Mouse (Mus musculus) neural tube, embryonic 13.5 days (tissue): Measurements from ENCODE around the gene St3gal5. TPM values are rescaled to one million over a fixed set of nuclear protein-coding genes. Genes with fewer than 3 reads are reported as not detected.

Source experiments
- ATAC-seq: fragments of 200-750 bp; cut with Nextera tagmentation; 2 replicates; pipeline ENCODE4 v1.8.0; 2017; ENCODE audit warnings: low read depth, mild to moderate bottlenecking, moderate TSS enrichment, moderate library complexity
- H3K27ac ChIP-seq: fragments of 300-500 bp; sonication (generic); replicated peaks from 2 replicates; pipeline ENCODE4 v1.5.1; 2015; ENCODE audit warnings: moderate library complexity, mild to moderate bottlenecking, inconsistent platforms
- H3K27me3 ChIP-seq: fragments of 300-500 bp; sonication (generic); 2 replicates; pipeline ENCODE4 v1.6.1; 2015; ENCODE audit warnings: mild to moderate bottlenecking, inconsistent platforms
- H3K36me3 ChIP-seq: fragments of 300-500 bp; sonication (generic); 2 replicates; pipeline ENCODE4 v1.6.1; 2015; ENCODE audit warnings: mild to moderate bottlenecking, inconsistent platforms
- H3K4me1 ChIP-seq: fragments of 300-500 bp; sonication (generic); replicated peaks from 2 replicates; pipeline ENCODE4 v1.6.1; 2015; ENCODE audit warnings: inconsistent platforms
- H3K4me2 ChIP-seq: fragments of 300-500 bp; sonication (generic); 2 replicates; pipeline ENCODE4 v1.6.1; 2015; ENCODE audit warnings: inconsistent platforms, mild to moderate bottlenecking, moderate library complexity
- H3K4me3 ChIP-seq: fragments of 300-500 bp; sonication (generic); 2 replicates; pipeline ENCODE4 v1.5.1; 2015; ENCODE audit warnings: mild to moderate bottlenecking, inconsistent platforms
- H3K9ac ChIP-seq: fragments of 300-500 bp; sonication (generic); 2 replicates; pipeline ENCODE4 v1.6.1; 2015; ENCODE audit warnings: moderate library complexity, mild to moderate bottlenecking, inconsistent platforms
- H3K9me3 ChIP-seq: fragments of 300-500 bp; sonication (generic); 2 replicates; pipeline ENCODE4 v1.6.1; 2016; ENCODE audit warnings: inconsistent platforms
- WGBS: fragments of 180-500 bp; shearing (Covaris S2); methylation state at CpG from one replicate; pipeline ENCODE4 v1.1.7; 2015; 5-methylcytosine and 5-hydroxymethylcytosine counted together
- polyA plus RNA-seq: library from polyadenylated mRNA; unstranded; fragments of >200 nt; fragmentation: Nextera tagmentation; extraction: Ambion mirVana; gene quantifications from 2 replicates; pipeline ENCODE4 v1.2.1, GENCODE M21; 2015

St3gal5 gene
- polyA plus RNA-seq, 1 experiment from 2014 or later = 54.6 TPM

GRCm38 (mm10) chr6:72071281-72071870 lies 26.0 kb upstream of the St3gal5 start:
- 72% methylated on average over 5 of the region's 5 CpGs for WGBS

GRCm38 (mm10) chr6:72073781-72074180 lies 23.6 kb upstream of the St3gal5 start:
- no peak overlapping the region for H3K4me3 ChIP-seq
- no peaks in the 10 kb centered on the region for H3K4me1 ChIP-seq
- H3K27me3 ChIP-seq = no peaks in the 10 kb centered on the region
- whole genome bisulfite sequencing = 93% methylated on average over 4 of the region's 4 CpGs
- H3K27ac ChIP-seq = no peak overlapping the region
- ATAC-seq = no peak
- H3K9me3 ChIP-seq = no peaks in the 10 kb centered on the region
- H3K4me2 ChIP-seq = no peak overlapping the region
- no peak overlapping the region for H3K9ac ChIP-seq
- H3K36me3 ChIP-seq = no peaks in the 10 kb centered on the region

More at GRCm38 (mm10) chr6:72071281-72071870, 26.0 kb upstream of the St3gal5 start:
- no peak for ATAC-seq
- Histone ChIP-seq H3K4me1 (no peaks in the 10 kb centered on the region), H3K36me3 (no peaks in the 10 kb centered on the region), H3K27me3 (no peaks in the 10 kb centered on the region), H3K9me3 (no peaks in the 10 kb centered on the region), H3K9ac (no peak overlapping the region), H3K4me3 (no peak overlapping the region), H3K4me2 (no peak overlapping the region), H3K27ac (no peak overlapping the region)

GRCm38 (mm10) chr6:72076512-72076911 lies 20.9 kb upstream of the St3gal5 start:
- Histone ChIP-seq H3K9me3 (no peaks in the 10 kb centered on the region), H3K27me3 (no peaks in the 10 kb centered on the region), H3K9ac (no peak overlapping the region), H3K36me3 (no peaks in the 10 kb centered on the region), H3K4me1 (no peaks in the 10 kb centered on the region), H3K4me2 (no peak overlapping the region), H3K27ac (no peak overlapping the region), H3K4me3 (no peak overlapping the region)
- 84% methylated on average over 9 of the region's 9 CpGs for WGBS
- no peak for ATAC-seq

GRCm38 (mm10) chr6:72078178-72078577 lies 19.2 kb upstream of the St3gal5 start:
- Histone ChIP-seq H3K27me3 (no peaks in the 10 kb centered on the region), H3K9ac (no peak overlapping the region)

GRCm38 (mm10) chr6:72081318-72082024 lies 15.9 kb upstream of the St3gal5 start:
- Histone ChIP-seq H3K27ac (no peak overlapping the region), H3K4me1 (no peaks in the 10 kb centered on the region), H3K9ac (no peak overlapping the region), H3K9me3 (no peaks in the 10 kb centered on the region), H3K27me3 (no peaks in the 10 kb centered on the region), H3K4me3 (no peak overlapping the region), H3K4me2 (no peak overlapping the region), H3K36me3 (no peaks in the 10 kb centered on the region)
- 87% methylated on average over 13 of the region's 13 CpGs for WGBS
- no peak for ATAC-seq

More at GRCm38 (mm10) chr6:72078178-72078577, 19.2 kb upstream of the St3gal5 start:
- Histone ChIP-seq H3K4me1 (no peaks in the 10 kb centered on the region), H3K27ac (no peak overlapping the region), H3K4me2 (no peak overlapping the region), H3K36me3 (no peaks in the 10 kb centered on the region), H3K9me3 (no peaks in the 10 kb centered on the region), H3K4me3 (no peak overlapping the region)
- ATAC-seq = no peak
- 84% methylated on average over 5 of the region's 5 CpGs for WGBS

DNA sequence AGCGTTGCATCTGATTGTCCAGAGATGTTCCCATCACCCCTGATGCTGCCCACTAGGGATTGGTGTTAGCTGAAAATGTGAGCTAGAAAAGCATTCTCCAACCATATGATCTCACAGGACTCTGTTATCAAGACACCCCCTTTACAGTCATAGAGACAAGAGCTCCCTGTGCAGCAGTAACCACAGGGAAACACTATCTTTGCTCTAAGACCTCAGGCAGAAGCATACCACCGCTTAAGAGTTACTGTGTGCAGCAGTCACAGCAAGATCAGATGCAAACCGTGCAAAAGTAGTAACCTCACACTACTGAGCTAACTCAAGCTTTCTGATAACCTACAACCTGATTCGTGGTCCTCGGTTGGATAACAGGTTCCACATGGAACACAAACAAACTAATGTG lies 10.0 kb upstream of the St3gal5 start:
- H3K9me3 ChIP-seq = no peaks in the 10 kb centered on the region
- no peak overlapping the region for H3K4me2 ChIP-seq
- WGBS = 90% methylated on average over 5 of the region's 5 CpGs
- H3K27me3 ChIP-seq = no peaks in the 10 kb centered on the region
- ATAC-seq = no peak
- H3K36me3 ChIP-seq = no peaks in the 10 kb centered on the region
- H3K4me1 ChIP-seq = no peaks in the 10 kb centered on the region
- no peak overlapping the region for H3K9ac ChIP-seq
- H3K27ac ChIP-seq = no peak overlapping the region
- no peak overlapping the region for H3K4me3 ChIP-seq

DNA sequence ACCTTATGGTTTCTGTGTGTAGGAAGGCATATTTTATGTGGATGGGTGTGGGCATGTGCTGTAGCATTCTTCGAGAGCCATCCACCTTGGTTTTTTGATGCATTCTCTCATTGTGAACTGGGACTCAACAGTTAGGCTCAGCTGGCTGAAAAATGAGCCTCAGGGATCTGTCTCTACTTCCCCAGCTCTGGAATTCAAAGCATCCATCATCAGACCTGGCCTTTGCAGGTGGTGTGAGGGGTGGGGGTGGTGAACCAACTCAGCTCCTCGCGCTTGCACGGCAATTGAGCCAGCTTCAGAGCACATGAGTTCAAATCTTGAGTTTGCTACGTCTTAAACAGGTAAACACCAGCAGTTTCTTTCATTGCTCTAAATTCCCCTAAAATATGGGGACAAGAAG lies 7.5 kb upstream of the St3gal5 start:
- no peak overlapping the region for H3K27ac ChIP-seq
- 90% methylated on average over 5 of the region's 5 CpGs for WGBS
- H3K36me3 ChIP-seq = no peaks in the 10 kb centered on the region
- H3K9me3 ChIP-seq = no peaks in the 10 kb centered on the region
- ATAC-seq = no peak
- H3K4me1 ChIP-seq = no peaks in the 10 kb centered on the region
- no peaks in the 10 kb centered on the region for H3K27me3 ChIP-seq
- no peak overlapping the region for H3K4me3 ChIP-seq
- H3K4me2 ChIP-seq = no peak overlapping the region
- no peak overlapping the region for H3K9ac ChIP-seq

GRCm38 (mm10) chr6:72091007-72091406 lies 6.4 kb upstream of the St3gal5 start:
- H3K4me2 ChIP-seq = no peak overlapping the region
- ATAC-seq = no peak
- H3K9ac ChIP-seq = no peak overlapping the region
- H3K4me3 ChIP-seq = no peak overlapping the region
- H3K36me3 ChIP-seq = no peaks in the 10 kb centered on the region
- no peak overlapping the region for H3K27ac ChIP-seq
- WGBS = 47% methylated on average over 6 of the region's 6 CpGs
- no peaks in the 10 kb centered on the region for H3K9me3 ChIP-seq
- no peaks in the 10 kb centered on the region for H3K4me1 ChIP-seq
- H3K27me3 ChIP-seq = no peaks in the 10 kb centered on the region

GRCm38 (mm10) chr6:72093121-72093520 lies 4.3 kb upstream of the St3gal5 start:
- no peak for ATAC-seq
- Histone ChIP-seq H3K4me3 (no peak overlapping the region), H3K9ac (no peak overlapping the region), H3K27ac (no peak overlapping the region), H3K27me3 (no peaks in the 10 kb centered on the region), H3K4me1 (peaks cover 6% of the 10 kb centered on the region; the same call in 1 of the 2 replicates), H3K9me3 (no peaks in the 10 kb centered on the region), H3K36me3 (no peaks in the 10 kb centered on the region), H3K4me2 (no peak overlapping the region)
- 85% methylated on average over 1 of the region's 1 CpGs for WGBS

GRCm38 (mm10) chr6:72096217-72096616 lies 1.2 kb upstream of the St3gal5 start:
- Histone ChIP-seq H3K27ac (no peak overlapping the region), H3K36me3 (no peaks in the 10 kb centered on the region), H3K4me2 (no peak overlapping the region), H3K27me3 (no peaks in the 10 kb centered on the region), H3K4me1 (peaks cover 36% of the 10 kb centered on the region), H3K9me3 (no peaks in the 10 kb centered on the region), H3K4me3 (no peak overlapping the region), H3K9ac (no peak overlapping the region)
- WGBS = 69% methylated on average over 5 of the region's 5 CpGs
- ATAC-seq = no peak

GRCm38 (mm10) chr6:72096669-72097068 lies 723 bp upstream of the St3gal5 start:
- H3K4me3 ChIP-seq = peak overlapping the region; percentile 86
- WGBS = 54% methylated on average over 8 of the region's 8 CpGs
- H3K9me3 ChIP-seq = no peaks in the 10 kb centered on the region
- peak overlapping the region; percentile 94 for H3K9ac ChIP-seq
- no peaks in the 10 kb centered on the region for H3K27me3 ChIP-seq
- peak; percentile 13; the same call in 1 of the 2 replicates for ATAC-seq
- peaks cover 39% of the 10 kb centered on the region for H3K4me1 ChIP-seq
- no peaks in the 10 kb centered on the region for H3K36me3 ChIP-seq
- H3K4me2 ChIP-seq = peak overlapping the region; percentile 85
- no peak overlapping the region for H3K27ac ChIP-seq

DNA sequence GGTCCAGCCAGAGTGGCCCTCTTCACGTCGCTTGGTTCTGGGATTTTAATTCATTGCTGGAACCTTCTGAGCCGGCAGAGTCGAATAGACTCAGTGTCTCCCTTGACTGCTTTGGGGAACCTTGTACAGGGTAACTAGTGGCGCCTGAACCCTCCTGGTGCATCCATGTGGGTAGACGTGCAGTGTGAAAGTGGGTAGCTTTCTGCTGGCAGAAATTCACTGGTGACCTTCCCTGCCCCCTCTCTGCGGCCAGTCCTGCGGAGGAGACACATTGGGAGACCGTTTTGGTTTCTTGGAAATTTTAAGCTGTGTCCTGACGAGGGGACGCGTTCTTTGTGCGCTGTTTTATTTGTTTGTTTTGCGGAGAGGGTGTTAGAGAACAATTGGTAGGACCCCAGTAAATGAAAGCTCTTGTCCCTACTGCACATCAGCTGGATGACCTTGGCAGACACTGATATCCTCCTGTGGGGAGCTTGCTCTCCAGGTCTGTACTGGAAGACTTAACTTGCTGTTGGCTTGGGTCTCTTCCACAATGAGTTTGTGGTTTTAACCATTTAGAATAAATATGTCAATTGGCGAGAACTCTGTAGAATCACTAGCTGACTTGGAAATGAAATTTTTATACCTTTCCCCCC lies 746 bp downstream of the St3gal5 start:
- ATAC-seq = peak; percentile 56
- no peaks in the 10 kb centered on the region for H3K9me3 ChIP-seq
- H3K27ac ChIP-seq = peak overlapping the region; percentile 89
- peak overlapping the region; percentile 85 for H3K4me2 ChIP-seq
- WGBS = 4% methylated on average over 15 of the region's 15 CpGs
- H3K36me3 ChIP-seq = no peaks in the 10 kb centered on the region
- no peaks in the 10 kb centered on the region for H3K27me3 ChIP-seq
- peak overlapping the region; percentile 94 for H3K9ac ChIP-seq
- peak overlapping the region; percentile 86 for H3K4me3 ChIP-seq
- peaks cover 39% of the 10 kb centered on the region for H3K4me1 ChIP-seq
